14 mouse cellular contexts compared by ENCODE assay signal in genomic region chr1:130864238-130864637, GRCm38 (mm10). TPM values are rescaled to one million over a fixed set of nuclear protein-coding genes. Genes with fewer than 3 reads are reported as not detected.
DNase-seq lines count a peak whose midpoint lies in the region; ATAC-seq lines count a peak whose summit lies in the region.
"Had no signal": no experiment of that assay in that cellular context is flagged by ENCODE, and none has a peak within 500 bp of the region (broad histone marks: within the 10 kb centered on the region; RNA-seq: fewer than 3 reads in every experiment).

No protein-coding gene starts in this region.

- no peaks in the 10 kb centered on the region for H3K4me1 ChIP-seq in kidney, embryonic 14.5 days (ENCODE audit: control insufficient read depth, insufficient read depth, low read length)
- H3K4me1 ChIP-seq: lung, embryonic 15.5 days had no signal

- H3K36me3 ChIP-seq in splenic B cell, adult 2 months (ENCODE audit: control insufficient read depth, insufficient read depth, low read length, poor library complexity, severe bottlenecking): no peaks in the 10 kb centered on the region
- H3K36me3 ChIP-seq in kidney, embryonic 14.5 days (ENCODE audit: control insufficient read depth, insufficient read depth, low read length): no peaks in the 10 kb centered on the region
- H3K36me3 ChIP-seq: lung, embryonic 15.5 days had no signal

- H3K27me3 ChIP-seq in splenic B cell, adult 2 months (ENCODE audit: control insufficient read depth, insufficient read depth, low read length, poor library complexity, severe bottlenecking): no peaks in the 10 kb centered on the region
- H3K27me3 ChIP-seq in kidney, embryonic 14.5 days (ENCODE audit: control insufficient read depth, insufficient read depth, low read length): no peaks in the 10 kb centered on the region
- H3K27me3 ChIP-seq: lung, embryonic 15.5 days had no signal

- peak; percentile 33 to 45 for DNase-seq in cerebellum, adult 18-20 months
- no peak for DNase-seq in cerebellum, adult 11 months
- DNase-seq in CD4-positive, CD25-positive, alpha-beta regulatory T cell, adult 2 months (ENCODE audit: low read depth, low spot score): peak; percentile 66
- DNase-seq in induced T-regulatory cell, adult 2 months (ENCODE audit: low read depth): peak; percentile 55
- DNase-seq in splenic B cell, adult 2 months (ENCODE audit: low read depth, low spot score): peak; percentile 92
- DNase-seq in retina, embryonic 14.5 days (ENCODE audit: low spot score): no peak
- DNase-seq in retina, postnatal 1 day: no peak
- DNase-seq: right cerebral cortex, adult 18-20 months had no signal

- H3K4me2 ChIP-seq in kidney, embryonic 14.5 days (replicated peaks; ENCODE audit: low read depth, low read length): no peak overlapping the region
- H3K4me2 ChIP-seq: hindbrain, embryonic 14.5 days; lung, embryonic 15.5 days had no signal

- H3K9me3 ChIP-seq in kidney, embryonic 14.5 days (ENCODE audit: control insufficient read depth, low read length): no peaks in the 10 kb centered on the region
- H3K9me3 ChIP-seq: lung, embryonic 15.5 days had no signal

- no peak overlapping the region for H3K9ac ChIP-seq in kidney, embryonic 14.5 days (ENCODE audit: low read depth, low read length)
- H3K9ac ChIP-seq: hindbrain, embryonic 14.5 days; lung, embryonic 15.5 days had no signal

- ATAC-seq in kidney, embryonic 14.5 days (ENCODE audit: low FRiP score, low TSS enrichment): no peak

- 79% methylated on average over 4 of the region's 4 CpGs for WGBS in kidney, embryonic 14.5 days

- no peak overlapping the region for H3K4me3 ChIP-seq in kidney, embryonic 14.5 days (ENCODE audit: low read length)
- H3K4me3 ChIP-seq: erythroblast, embryonic 14.5 days; lung, embryonic 15.5 days had no signal

- no peak overlapping the region for H3K27ac ChIP-seq in kidney, embryonic 14.5 days (ENCODE audit: low read depth, low read length)
- H3K27ac ChIP-seq: hindbrain, embryonic 14.5 days; lung, embryonic 15.5 days had no signal

RNA-seq across cellular contexts. Expression of gene Fcmr, which starts 1.2 kb away (rescaled TPM):
- not detected in 2 replicates for polyA plus RNA-seq in kidney, embryonic 14.5 days (2014; fragmentation: Nextera tagmentation; extraction: Ambion mirVana)
- polyA plus RNA-seq: C2C12; erythroblast, embryonic 14.5 days; lung, embryonic 15.5 days had no signal

RNA-seq across cellular contexts. Expression of gene Il24, which starts 23.0 kb away (rescaled TPM):
- polyA plus RNA-seq in kidney, embryonic 14.5 days (2014; fragmentation: Nextera tagmentation; extraction: Ambion mirVana): not detected in 2 replicates
- polyA plus RNA-seq: C2C12; erythroblast, embryonic 14.5 days; hindbrain, embryonic 14.5 days; large intestine, adult 2 months; lung, embryonic 15.5 days had no signal

RNA-seq across cellular contexts. Expression of gene Pigr, which starts 37.8 kb away (rescaled TPM):
- polyA plus RNA-seq in kidney, embryonic 14.5 days (2014; fragmentation: Nextera tagmentation; extraction: Ambion mirVana): not detected in 2 replicates
- polyA plus RNA-seq: C2C12; hindbrain, embryonic 14.5 days; lung, embryonic 15.5 days had no signal

RNA-seq across cellular contexts. Expression of gene Il20, which starts 47.0 kb away (rescaled TPM):
- polyA plus RNA-seq in kidney, embryonic 14.5 days (2014; fragmentation: Nextera tagmentation; extraction: Ambion mirVana): not detected in 2 replicates
- polyA plus RNA-seq: C2C12; erythroblast, embryonic 14.5 days; hindbrain, embryonic 14.5 days; large intestine, adult 2 months; lung, embryonic 15.5 days had no signal

Comparison
In these comparisons a context has a peak if more than half of its experiments do, and no peak if none do; other contexts are left out.
1. DNase-seq: peak in cerebellum, adult 18-20 months (2 of 2), CD4-positive, CD25-positive, alpha-beta regulatory T cell, adult 2 months (single experiment), induced T-regulatory cell, adult 2 months (single experiment) and splenic B cell, adult 2 months (single experiment); none in cerebellum, adult 11 months (single experiment), retina, embryonic 14.5 days (single experiment) and retina, postnatal 1 day (single experiment).